Mouse (Mus musculus) kidney, adult 2 months (tissue): ENCODE measurements around the gene Glis2. TPM values are rescaled to one million over a fixed set of nuclear protein-coding genes. Genes with fewer than 3 reads are reported as not detected.
A peak's percentile ranks its signal among the peaks of the same experiment; 100 is the strongest.

Experiments
- DNase-seq: peaks from one replicate; pipeline ENCODE4 v3.0.0; 2021
- H3K27ac ChIP-seq: fragments of 200-500 bp; 2 replicates; pipeline ENCODE4 v1.5.1; 2012; ENCODE audit warnings: low read depth, low read length, control low read depth, inconsistent platforms; ENCODE audit not compliant: insufficient read depth
- H3K27me3 ChIP-seq: fragments of 200-500 bp; replicated peaks from 2 replicates; pipeline ENCODE4 v1.6.1; 2012; ENCODE audit warnings: mild to moderate bottlenecking, moderate library complexity, low read length, inconsistent platforms; ENCODE audit not compliant: control insufficient read depth, insufficient read depth
- H3K36me3 ChIP-seq: fragments of 200-500 bp; 2 replicates; pipeline ENCODE4 v1.6.1; 2012; ENCODE audit warnings: mild to moderate bottlenecking, moderate library complexity, low read length, inconsistent platforms; ENCODE audit not compliant: control insufficient read depth, insufficient read depth
- H3K4me1 ChIP-seq: fragments of 200-500 bp; 2 replicates; pipeline ENCODE4 v1.6.1; 2011; ENCODE audit warnings: low read length; ENCODE audit not compliant: control insufficient read depth, insufficient read depth
- H3K4me3 ChIP-seq: fragments of 200-500 bp; 2 replicates; pipeline ENCODE4 v1.5.1; 2011; ENCODE audit warnings: mild to moderate bottlenecking, low read depth, low read length, control low read depth; ENCODE audit not compliant: insufficient read depth
- CTCF ChIP-seq: fragments of 200-500 bp; conservative IDR thresholded peaks from 2 replicates; pipeline ENCODE4 v1.5.1; 2011; ENCODE audit warnings: low read depth, mild to moderate bottlenecking, control low read depth, low read length, moderate library complexity, mixed read lengths; ENCODE audit not compliant: insufficient read depth, insufficient read length
- POLR2A ChIP-seq: fragments of 200-500 bp; IDR thresholded peaks from one replicate; pipeline ENCODE4 v1.6.1; 2011; ENCODE audit warnings: low read depth, low read length, control low read depth
- WGBS: fragments of 180-500 bp; shearing (Covaris S2); methylation state at CpG from one replicate; pipeline ENCODE4 v1.1.7; 2018; 5-methylcytosine and 5-hydroxymethylcytosine counted together
- polyA plus RNA-seq: library from polyadenylated mRNA; depleted of rRNA; stranded (reverse); fragments of >200 nt; gene quantifications from 2 replicates; pipeline ENCODE4 v1.2.3, GENCODE M21; 2012

Glis2 gene
- polyA plus RNA-seq, 1 experiment = 210 TPM

GRCm38 (mm10) chr16:4654706-4655105, 60.2 kb downstream of the Glis2 start:
- no peak overlapping the region for H3K4me3 ChIP-seq
- DNase-seq = peak; percentile 86
- TF ChIP-seq POLR2A (no peak), CTCF (peak; percentile 65)
- 43% methylated on average over 10 of the region's 10 CpGs for WGBS
- no peaks in the 10 kb centered on the region for H3K36me3 ChIP-seq
- H3K27ac ChIP-seq = peak overlapping the region; percentile 79
- H3K27me3 ChIP-seq = no peaks in the 10 kb centered on the region
- H3K4me1 ChIP-seq = peaks cover 55% of the 10 kb centered on the region

GRCm38 (mm10) chr16:4655251-4655734, 60.8 kb downstream of the Glis2 start:
- Histone ChIP-seq H3K4me3 (no peak overlapping the region), H3K36me3 (no peaks in the 10 kb centered on the region), H3K4me1 (peaks cover 55% of the 10 kb centered on the region), H3K27ac (peak overlapping the region; percentile 79), H3K27me3 (no peaks in the 10 kb centered on the region)
- peak; percentile 76 for DNase-seq
- 46% methylated on average over 4 of the region's 4 CpGs for whole genome bisulfite sequencing
- TF ChIP-seq POLR2A = no peak
- peak; percentile 41; the same call in 1 of the 2 replicates for TF ChIP-seq CTCF

- Histone ChIP-seq H3K4me1 (peaks cover 55% of the 10 kb centered on the region), H3K27me3 (no peaks in the 10 kb centered on the region), H3K4me3 (no peak overlapping the region), H3K27ac (peak overlapping the region; percentile 79), H3K36me3 (no peaks in the 10 kb centered on the region)
- TF ChIP-seq CTCF (peak; percentile 26; the same call in 1 of the 2 replicates), POLR2A (no peak)
- WGBS = 47% methylated on average over 11 of the region's 11 CpGs
- peak; percentile 23 for DNase-seq
Observed at GRCm38 (mm10) chr16:4655764-4656570, 61.5 kb downstream of the Glis2 start.

DNA sequence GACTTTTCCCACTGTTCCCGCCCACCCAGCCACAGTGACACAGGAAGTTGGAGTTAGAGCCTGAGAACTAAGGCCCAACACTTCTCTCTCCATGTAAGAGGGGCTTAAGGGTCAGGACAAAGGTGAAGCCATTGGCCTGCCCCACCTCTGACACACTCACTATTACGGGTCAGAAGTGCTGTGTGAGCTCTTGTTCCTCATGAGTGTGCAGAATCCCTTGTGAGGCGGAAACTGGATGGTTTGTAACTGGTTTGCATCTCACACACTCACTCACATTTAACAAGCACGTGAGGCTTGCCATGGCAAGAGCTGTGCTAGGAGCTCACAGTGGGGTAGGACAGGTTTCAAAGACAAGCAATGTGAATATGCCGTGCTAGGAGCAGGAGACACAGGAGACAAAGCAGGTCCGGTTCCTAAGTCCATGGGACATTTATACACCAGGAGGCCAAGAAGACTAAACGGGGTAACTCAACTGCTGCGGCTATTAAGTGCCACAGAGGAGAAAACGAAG, 62.1 kb downstream of the Glis2 start:
- Histone ChIP-seq H3K27ac (peak overlapping the region; percentile 79), H3K4me1 (peaks cover 50% of the 10 kb centered on the region), H3K27me3 (no peaks in the 10 kb centered on the region), H3K36me3 (no peaks in the 10 kb centered on the region), H3K4me3 (no peak overlapping the region)
- DNase-seq = peak; percentile 65
- 53% methylated on average over 9 of the region's 9 CpGs for WGBS
- no peak for TF ChIP-seq CTCF
- TF ChIP-seq POLR2A = no peak

- Histone ChIP-seq H3K36me3 (no peaks in the 10 kb centered on the region), H3K4me1 (peaks cover 33% of the 10 kb centered on the region), H3K4me3 (no peak overlapping the region), H3K27me3 (no peaks in the 10 kb centered on the region), H3K27ac (no peak overlapping the region)
- no peak for DNase-seq
- no peak for TF ChIP-seq POLR2A
- no peak for TF ChIP-seq CTCF
- WGBS = 62% methylated on average over 11 of the region's 11 CpGs
Observed at GRCm38 (mm10) chr16:4658781-4659245, 64.3 kb downstream of the Glis2 start.

- no peak overlapping the region for H3K4me3 ChIP-seq
- no peaks in the 10 kb centered on the region for H3K36me3 ChIP-seq
- 53% methylated on average over 2 of the region's 2 CpGs for WGBS
- H3K27me3 ChIP-seq = no peaks in the 10 kb centered on the region
- H3K4me1 ChIP-seq = peaks cover 28% of the 10 kb centered on the region
- no peak for DNase-seq
- TF ChIP-seq POLR2A (no peak), CTCF (no peak)
- H3K27ac ChIP-seq = no peak overlapping the region
Observed at GRCm38 (mm10) chr16:4659326-4659725, 64.8 kb downstream of the Glis2 start.

GRCm38 (mm10) chr16:4661605-4662004, 67.1 kb downstream of the Glis2 start:
- H3K4me3 ChIP-seq = no peak overlapping the region
- TF ChIP-seq POLR2A = no peak
- TF ChIP-seq CTCF = no peak
- H3K27me3 ChIP-seq = no peaks in the 10 kb centered on the region
- H3K4me1 ChIP-seq = peaks cover 10% of the 10 kb centered on the region
- WGBS = 69% methylated on average over 2 of the region's 2 CpGs
- no peak overlapping the region for H3K27ac ChIP-seq
- no peaks in the 10 kb centered on the region; the same call in 1 of the 2 replicates for H3K36me3 ChIP-seq
- DNase-seq = no peak
